Mouse (Mus musculus) embryonic facial prominence, embryonic 11.5 days (tissue): ENCODE data around the gene Rnf222. TPM values are rescaled to one million over a fixed set of nuclear protein-coding genes. Genes with fewer than 3 reads are reported as not detected.

Source experiments
- polyA plus RNA-seq: library from polyadenylated mRNA; unstranded; fragments of >200 nt; fragmentation: Nextera tagmentation; extraction: Ambion mirVana; gene quantifications from 2 replicates; pipeline ENCODE4 v1.2.1, GENCODE M21; 2014

The Rnf222 gene
- polyA plus RNA-seq, 1 experiment from 2014 or later: 0.11 TPM

Other genes with a start within 250 kb of the Rnf222 start
- gene Myh10, start 197.0 kb upstream of the Rnf222 start, polyA plus RNA-seq: 137 and 146 TPM in 2 replicates
- 53.2 and 54.4 TPM in 2 replicates for gene Ndel1, start 16.7 kb upstream of the Rnf222 start, polyA plus RNA-seq
- 978 and 1,011 TPM in 2 replicates for gene Rpl26, start 13.0 kb downstream of the Rnf222 start, polyA plus RNA-seq
- gene Odf4, start 38.5 kb downstream of the Rnf222 start, polyA plus RNA-seq: not detected in 2 replicates
- 4.4 and 4.5 TPM in 2 replicates for gene Arhgef15, start 68.9 kb downstream of the Rnf222 start, polyA plus RNA-seq
- gene Slc25a35, start 79.6 kb downstream of the Rnf222 start, polyA plus RNA-seq: 2.0 and 2.4 TPM in 2 replicates
- gene Rangrf, start 86.6 kb downstream of the Rnf222 start, polyA plus RNA-seq: 69.2 and 71.2 TPM in 2 replicates
- gene Pfas, start 119.9 kb downstream of the Rnf222 start, polyA plus RNA-seq: 34.4 and 34.8 TPM in 2 replicates
- 63.2 and 68.3 TPM in 2 replicates for gene Ctc1, start 127.4 kb downstream of the Rnf222 start, polyA plus RNA-seq
- 162 and 175 TPM in 2 replicates for gene Aurkb, start 157.1 kb downstream of the Rnf222 start, polyA plus RNA-seq
- gene Borcs6, start 171.2 kb downstream of the Rnf222 start, polyA plus RNA-seq: 6.4 and 7.7 TPM in 2 replicates
- 40.4 and 43.1 TPM in 2 replicates for gene Tmem107, start 182.3 kb downstream of the Rnf222 start, polyA plus RNA-seq
- gene Vamp2, start 199.9 kb downstream of the Rnf222 start, polyA plus RNA-seq: 48.8 and 61.9 TPM in 2 replicates
- gene Per1, start 206.7 kb downstream of the Rnf222 start, polyA plus RNA-seq: 5.5 and 6.5 TPM in 2 replicates
- 0.11 TPM in 1 of 2 replicates, not detected in the other for gene Hes7, start 231.9 kb downstream of the Rnf222 start, polyA plus RNA-seq
- gene 9130213A22Rik, start 234.0 kb downstream of the Rnf222 start, polyA plus RNA-seq: not detected in 2 replicates
- gene Aloxe3, start 237.3 kb downstream of the Rnf222 start, polyA plus RNA-seq: 0.25 and 0.88 TPM in 2 replicates